Mouse (Mus musculus): Measurements from ENCODE around the gene Prss21.

GRCm38 (mm10) chr17:23850853-23851749 is 16.8 kb upstream of the Prss21 start:
- TF ChIP-seq CTCF (IDR thresholded peaks at IDR 0.05; ENCODE audit: low read depth, low read length) (peak; percentile 45), POLR2A (IDR thresholded peaks at IDR 0.05; ENCODE audit: insufficient read depth, low read length) (no peak), EP300 (IDR thresholded peaks at IDR 0.05; ENCODE audit: insufficient read depth, low read depth, low read length) (no peak)
